Mouse (Mus musculus) G1E (cell line): ENCODE data around the gene Actb. TPM values are rescaled to one million over a fixed set of nuclear protein-coding genes. Genes with fewer than 3 reads are reported as not detected.

ENCODE experiments used
- ATAC-seq: 2 replicates; pipeline ENCODE4 v1.8.0; 2016; ENCODE audit warnings: mild to moderate bottlenecking; ENCODE audit not compliant: insufficient number of reproducible peaks, poor library complexity, low FRiP score, severe bottlenecking; ENCODE audit errors: extremely low read depth
- DNase-seq: peaks from one replicate; pipeline ENCODE4 v3.0.0; 2012; ENCODE audit warnings: low spot score
- H3K27me3 ChIP-seq: 2 replicates; pipeline ENCODE4 v1.6.1; 2012; ENCODE audit warnings: mild to moderate bottlenecking, low read length, inconsistent platforms; ENCODE audit not compliant: insufficient read depth
- H3K36me3 ChIP-seq: replicated peaks from 2 replicates; pipeline ENCODE3; 2012; ENCODE audit warnings: mild to moderate bottlenecking, inconsistent platforms
- H3K4me1 ChIP-seq: 2 replicates; pipeline ENCODE4 v1.6.1; 2012; ENCODE audit warnings: low read depth, low read length, inconsistent platforms, mixed read lengths; ENCODE audit not compliant: insufficient read depth
- H3K4me3 ChIP-seq: 2 replicates; pipeline ENCODE4 v1.5.1; 2012; ENCODE audit warnings: low read depth, mild to moderate bottlenecking, inconsistent platforms, low read length, moderate library complexity, mixed read lengths
- H3K9me3 ChIP-seq: replicated peaks from 2 replicates; pipeline ENCODE4 v1.6.1; 2012; ENCODE audit warnings: inconsistent platforms
- CTCF ChIP-seq: IDR thresholded peaks from 2 replicates; pipeline ENCODE4 v1.5.1; 2012; ENCODE audit warnings: low read depth, low read length, inconsistent platforms, mixed read lengths
- GATA1 ChIP-seq: IDR thresholded peaks from 2 replicates; pipeline ENCODE4 v1.6.1; 2012; ENCODE audit warnings: borderline replicate concordance, low read length, inconsistent platforms, mixed read lengths
- GATA2 ChIP-seq: IDR thresholded peaks from 2 replicates; pipeline ENCODE4 v1.6.1; 2012; ENCODE audit warnings: low read depth, low read length, inconsistent platforms, borderline replicate concordance
- POLR2AphosphoS5 ChIP-seq: IDR thresholded peaks from 2 replicates; pipeline ENCODE4 v1.6.1; 2012; ENCODE audit warnings: low read depth, low read length, inconsistent platforms; ENCODE audit not compliant: insufficient replicate concordance
- TAL1 ChIP-seq: conservative IDR thresholded peaks from 2 replicates; pipeline ENCODE4 v1.6.1; 2012; ENCODE audit warnings: low read depth, low read length, inconsistent platforms, mixed read lengths
- polyA plus RNA-seq: library from polyadenylated mRNA; stranded (reverse); fragments of >175 nt; gene quantifications from 2 replicates; pipeline ENCODE4 v1.2.3, GENCODE M21; 2012
- total RNA-seq, 2 experiments: library from RNA; stranded (forward) in 1 of 2; stranded (reverse) in 1 of 2; fragments of 200-1000 nt in 1 of 2; fragments of >200 nt in 1 of 2; fragmentation: Nextera tagmentation in 1 of 2; gene quantifications; 2 replicates each; pipeline ENCODE4 v1.2.3; 2014 to 2017

Actb gene
- total and polyA plus RNA-seq, 3 experiments = 3,214 to 5,110 (median 4,919) TPM

GRCm38 (mm10) chr5:142856408-142856807 is 50.1 kb downstream of the Actb start:
- Histone ChIP-seq H3K4me3 (no peak overlapping the region), H3K4me1 (peaks cover 54% of the 10 kb centered on the region), H3K27me3 (peaks cover 20% of the 10 kb centered on the region; the same call in 1 of the 2 replicates), H3K9me3 (peaks cover 5% of the 10 kb centered on the region), H3K36me3 (no peaks in the 10 kb centered on the region)
- ATAC-seq = no peak
- DNase-seq = no peak
- TF ChIP-seq GATA2 (no peak), POLR2AphosphoS5 (no peak), CTCF (0 out of 2 replicates have a peak, but pooled peaks have one; percentile 23)

- Histone ChIP-seq H3K4me1 (peaks cover 68% of the 10 kb centered on the region), H3K27me3 (peaks cover 13% of the 10 kb centered on the region; the same call in 1 of the 2 replicates), H3K9me3 (peaks cover 5% of the 10 kb centered on the region), H3K4me3 (no peak overlapping the region; the same call in 1 of the 2 replicates), H3K36me3 (no peaks in the 10 kb centered on the region)
- DNase-seq (no peak), ATAC-seq (no peak)
- TF ChIP-seq POLR2AphosphoS5 = no peak
- TF ChIP-seq TAL1 = no peak
- no peak for TF ChIP-seq GATA2
- peak; percentile 43; the same call in 1 of the 2 replicates for TF ChIP-seq CTCF
- no peak for TF ChIP-seq GATA1
These were observed 51.7 kb downstream of the Actb start for GRCm38 (mm10) chr5:142854877-142855276.

- H3K4me3 ChIP-seq = no peak overlapping the region
- no peaks in the 10 kb centered on the region for H3K36me3 ChIP-seq
- DNase-seq (peak; percentile 52), ATAC-seq (peak; percentile 77)
- no peak for TF ChIP-seq TAL1
- no peak for TF ChIP-seq CTCF
- TF ChIP-seq POLR2AphosphoS5 = no peak
- TF ChIP-seq GATA1 = no peak
- no peak for TF ChIP-seq GATA2
- peaks cover 74% of the 10 kb centered on the region for H3K4me1 ChIP-seq
- H3K27me3 ChIP-seq = peaks cover 8% of the 10 kb centered on the region; the same call in 1 of the 2 replicates
- H3K9me3 ChIP-seq = peaks cover 5% of the 10 kb centered on the region
These were observed 53.0 kb downstream of the Actb start for GRCm38 (mm10) chr5:142853585-142853984.

Other genes with a start within 250 kb of the Actb start
- gene Slc29a4, start 214.2 kb downstream of the Actb start, total RNA-seq (2014; fragmentation: Nextera tagmentation) = not detected in 2 replicates
- gene Slc29a4, start 214.2 kb downstream of the Actb start, total RNA-seq (2017) = 0.05 TPM in 1 of 2 replicates, not detected in the other
- not detected in 2 replicates for gene Slc29a4, start 214.2 kb downstream of the Actb start, polyA plus RNA-seq
- 30.2 and 36.3 TPM in 2 replicates for gene Tnrc18, start 89.1 kb downstream of the Actb start, total RNA-seq (2014; fragmentation: Nextera tagmentation)
- 4.6 and 5.4 TPM in 2 replicates for gene Tnrc18, start 89.1 kb downstream of the Actb start, total RNA-seq (2017)
- 81.6 and 90.7 TPM in 2 replicates for gene Tnrc18, start 89.1 kb downstream of the Actb start, polyA plus RNA-seq
- gene Fbxl18, start 11.3 kb downstream of the Actb start, total RNA-seq (2014; fragmentation: Nextera tagmentation) = 10.8 and 16.2 TPM in 2 replicates
- gene Fbxl18, start 11.3 kb downstream of the Actb start, total RNA-seq (2017) = 4.6 and 5.5 TPM in 2 replicates
- gene Fbxl18, start 11.3 kb downstream of the Actb start, polyA plus RNA-seq = 14.8 and 21.3 TPM in 2 replicates
- gene Fscn1, start 53.6 kb upstream of the Actb start, total RNA-seq (2014; fragmentation: Nextera tagmentation) = not detected in 2 replicates
- gene Fscn1, start 53.6 kb upstream of the Actb start, total RNA-seq (2017) = 0.99 TPM in 1 of 2 replicates, not detected in the other
- 0.06 TPM in 1 of 2 replicates, not detected in the other for gene Fscn1, start 53.6 kb upstream of the Actb start, polyA plus RNA-seq
- 87.4 and 89.5 TPM in 2 replicates for gene Rnf216, start 206.2 kb upstream of the Actb start, total RNA-seq (2014; fragmentation: Nextera tagmentation)
- 41.9 and 54.9 TPM in 2 replicates for gene Rnf216, start 206.2 kb upstream of the Actb start, total RNA-seq (2017)
- gene Rnf216, start 206.2 kb upstream of the Actb start, polyA plus RNA-seq = 35.3 and 35.5 TPM in 2 replicates
- gene Olfr718-ps1, start 240.8 kb upstream of the Actb start, total RNA-seq (2014; fragmentation: Nextera tagmentation) = 0.23 TPM in 1 of 2 replicates, not detected in the other
- 0.12 and 0.16 TPM in 2 replicates for gene Olfr718-ps1, start 240.8 kb upstream of the Actb start, total RNA-seq (2017)
- not detected in 2 replicates for gene Olfr718-ps1, start 240.8 kb upstream of the Actb start, polyA plus RNA-seq